Mouse (Mus musculus) spleen, postnatal 4 days (tissue): ENCODE data around the gene Khdc1c.
"Not testable (repeated sequence)": the region's sequence is repeated elsewhere in the genome, so short reads cannot be mapped to it uniquely, and the experiment has no call there.

Source experiments
- DNase-seq, 2 experiments: peaks; one replicate each; pipeline ENCODE4 v3.0.0; 2022; ENCODE audit warnings: low spot score in 2 of 2

Gene Khdc1c

GRCm38 (mm10) chr1:21368031-21368430, at the start of gene Khdc1c:
TSS of gene Khdc1c (plus strand) at chr1:21368331.
- not testable (repeated sequence) for DNase-seq

GRCm38 (mm10) chr1:21320271-21320670, 47.9 kb upstream of the Khdc1c start:
- DNase-seq: not testable (repeated sequence)

- DNase-seq: no peak
Observed at GRCm38 (mm10) chr1:21321656-21322055, 46.5 kb upstream of the Khdc1c start.

- no peak for DNase-seq
Observed at GRCm38 (mm10) chr1:21323996-21324574, 44.0 kb upstream of the Khdc1c start.

GRCm38 (mm10) chr1:21324633-21325032, 43.5 kb upstream of the Khdc1c start:
- DNase-seq: no peak

GRCm38 (mm10) chr1:21326733-21327132, 41.4 kb upstream of the Khdc1c start:
- no peak for DNase-seq

- DNase-seq: not testable (repeated sequence)
Observed at GRCm38 (mm10) chr1:21331161-21331560, 37.0 kb upstream of the Khdc1c start.

GRCm38 (mm10) chr1:21333222-21333973, 34.7 kb upstream of the Khdc1c start:
- peak in 1 of 2 experiments; percentile 13 for DNase-seq

- DNase-seq: no peak
Observed at GRCm38 (mm10) chr1:21335836-21336235, 32.3 kb upstream of the Khdc1c start.

GRCm38 (mm10) chr1:21340745-21341144, 27.4 kb upstream of the Khdc1c start:
- no peak for DNase-seq

- DNase-seq: peak in 1 of 2 experiments; percentile 18
Observed at GRCm38 (mm10) chr1:21344253-21344652, 23.9 kb upstream of the Khdc1c start.

GRCm38 (mm10) chr1:21344752-21345151, 23.4 kb upstream of the Khdc1c start:
- not testable (repeated sequence) for DNase-seq

- DNase-seq: no peak
Observed at GRCm38 (mm10) chr1:21349341-21349740, 18.8 kb upstream of the Khdc1c start, which contains the start of gene Khdc1a. TSS of gene Khdc1a (plus strand) at chr1:21349641.

GRCm38 (mm10) chr1:21383256-21383655, 15.1 kb downstream of the Khdc1c start, which contains the start of gene Khdc1b:
TSS of gene Khdc1b (plus strand) at chr1:21383556.
- no peak for DNase-seq

- DNase-seq: no peak
Observed at GRCm38 (mm10) chr1:21391138-21391671, 23.1 kb downstream of the Khdc1c start.

- no peak for DNase-seq
Observed at GRCm38 (mm10) chr1:21402804-21403203, 34.7 kb downstream of the Khdc1c start.

GRCm38 (mm10) chr1:21407266-21407665, 39.1 kb downstream of the Khdc1c start:
- no peak for DNase-seq

- no peak for DNase-seq
Observed at GRCm38 (mm10) chr1:21411331-21412196, 43.4 kb downstream of the Khdc1c start.

- no peak for DNase-seq
Observed at GRCm38 (mm10) chr1:21412197-21412555, 44.0 kb downstream of the Khdc1c start.

GRCm38 (mm10) chr1:21419370-21419769, 51.2 kb downstream of the Khdc1c start:
- no peak for DNase-seq
